Mouse (Mus musculus) heart, embryonic 14.5 days (tissue): ENCODE data around the gene Pgf. TPM values are rescaled to one million over a fixed set of nuclear protein-coding genes. Genes with fewer than 3 reads are reported as not detected.

Source experiments
- ATAC-seq: fragments of 200-750 bp; cut with Nextera tagmentation; 2 replicates; pipeline ENCODE4 v1.8.0; 2017; ENCODE audit warnings: low read depth, moderate TSS enrichment; ENCODE audit not compliant: insufficient number of reproducible peaks, insufficient read depth, low FRiP score
- H3K27ac ChIP-seq, 2 experiments: fragments of 200-500 bp in 1 of 2; fragments of 300-500 bp in 1 of 2; sonication (generic) in 1 of 2; replicated peaks in 1 of 2; 2 replicates each; pipeline ENCODE4 v1.5.1; 2012 to 2014; ENCODE audit warnings: low read depth in 2 of 2, low read length in 2 of 2, control low read depth in 1 of 2, mild to moderate bottlenecking in 1 of 2, mixed read lengths in 1 of 2; ENCODE audit not compliant: control insufficient read depth in 1 of 2, insufficient read depth in 1 of 2
- H3K27me3 ChIP-seq: fragments of 300-500 bp; sonication (generic); 2 replicates; pipeline ENCODE4 v1.6.1; 2014; ENCODE audit warnings: mild to moderate bottlenecking, low read length, control low read depth; ENCODE audit not compliant: control insufficient read depth, insufficient read depth
- H3K36me3 ChIP-seq: fragments of 300-500 bp; sonication (generic); 2 replicates; pipeline ENCODE4 v1.6.1; 2014; ENCODE audit warnings: mild to moderate bottlenecking, control low read depth, low read length, mixed read lengths; ENCODE audit not compliant: control insufficient read depth, insufficient read depth
- H3K4me1 ChIP-seq, 2 experiments: fragments of 200-500 bp in 1 of 2; fragments of 300-500 bp in 1 of 2; sonication (generic) in 1 of 2; 2 replicates each; pipeline ENCODE4 v1.6.1; 2012 to 2014; ENCODE audit warnings: low read length in 2 of 2, control low read depth in 1 of 2, mixed read lengths in 1 of 2; ENCODE audit not compliant: control insufficient read depth in 2 of 2, insufficient read depth in 2 of 2
- H3K4me2 ChIP-seq: fragments of 300-500 bp; sonication (generic); 2 replicates; pipeline ENCODE4 v1.6.1; 2014; ENCODE audit warnings: mild to moderate bottlenecking, low read length
- H3K4me3 ChIP-seq, 2 experiments: fragments of 200-500 bp in 1 of 2; fragments of 300-500 bp in 1 of 2; sonication (generic) in 1 of 2; 2 replicates each; pipeline ENCODE4 v1.5.1; 2012 to 2014; ENCODE audit warnings: low read length in 2 of 2, mild to moderate bottlenecking in 2 of 2, control low read depth in 1 of 2, low read depth in 1 of 2, moderate library complexity in 1 of 2; ENCODE audit not compliant: control insufficient read depth in 1 of 2, insufficient read depth in 1 of 2
- H3K9ac ChIP-seq: fragments of 300-500 bp; sonication (generic); 2 replicates; pipeline ENCODE4 v1.6.1; 2014; ENCODE audit warnings: mild to moderate bottlenecking, low read length
- H3K9me3 ChIP-seq: fragments of 300-500 bp; sonication (generic); 2 replicates; pipeline ENCODE4 v1.6.1; 2016; ENCODE audit warnings: low read length, control low read depth; ENCODE audit not compliant: control insufficient read depth
- WGBS: fragments of 180-500 bp; shearing (Covaris S2); extraction: QIAGEN DNeasy Blood & Tissue Kit; methylation state at CpG from one replicate; pipeline ENCODE4 v1.1.7; 2014; 5-methylcytosine and 5-hydroxymethylcytosine counted together
- polyA plus RNA-seq: library from polyadenylated mRNA; unstranded; fragments of >200 nt; fragmentation: Nextera tagmentation; extraction: Ambion mirVana; gene quantifications from 2 replicates; pipeline ENCODE4 v1.2.1, GENCODE M21; 2014

Gene Pgf
- polyA plus RNA-seq, 1 experiment from 2014 or later, result 10.6 TPM

- Histone ChIP-seq H3K4me2 (peak overlapping the region; percentile 35), H3K9ac (no peak overlapping the region), H3K4me1 (peaks cover 26 to 29% of the 10 kb centered on the region in 2 experiments), H3K27me3 (peaks cover 13% of the 10 kb centered on the region), H3K27ac (no peak overlapping the region), H3K9me3 (no peaks in the 10 kb centered on the region), H3K36me3 (no peaks in the 10 kb centered on the region), H3K4me3 (no peak overlapping the region)
- WGBS, result 25% methylated on average over 17 of the region's 17 CpGs
- no peak for ATAC-seq
Measured at GRCm38 (mm10) chr12:85181475-85182344, 4.1 kb upstream of the Pgf start.

- Histone ChIP-seq H3K27ac (no peak overlapping the region), H3K4me3 (no peak overlapping the region), H3K36me3 (no peaks in the 10 kb centered on the region), H3K9me3 (no peaks in the 10 kb centered on the region), H3K27me3 (peaks cover 13% of the 10 kb centered on the region), H3K4me2 (no peak overlapping the region), H3K4me1 (peaks cover 42 to 48% of the 10 kb centered on the region in 2 experiments), H3K9ac (no peak overlapping the region)
- no peak for ATAC-seq
- 80% methylated on average over 2 of the region's 2 CpGs for WGBS
Measured at GRCm38 (mm10) chr12:85178294-85178693, 704 bp upstream of the Pgf start.

GRCm38 (mm10) chr12:85176846-85177523 is 605 bp downstream of the Pgf start:
- Histone ChIP-seq H3K4me1 (peaks cover 50 to 52% of the 10 kb centered on the region in 2 experiments), H3K36me3 (no peaks in the 10 kb centered on the region), H3K9me3 (no peaks in the 10 kb centered on the region), H3K27me3 (peaks cover 8% of the 10 kb centered on the region), H3K9ac (peak overlapping the region; percentile 50), H3K4me3 (peak overlapping the region; percentile 42 to 43), H3K27ac (no peak overlapping the region), H3K4me2 (peak overlapping the region; percentile 72)
- WGBS, result 4% methylated on average over 32 of the region's 32 CpGs
- peak; percentile 41 for ATAC-seq

- Histone ChIP-seq H3K9ac (peak overlapping the region; percentile 50), H3K27ac (peak overlapping the region; percentile 38 to 53; a peak in 3 of 4 replicates), H3K9me3 (no peaks in the 10 kb centered on the region), H3K4me3 (peak overlapping the region; percentile 42 to 43), H3K36me3 (0 out of 2 replicates have a peak, but pooled peaks cover 2% of the 10 kb centered on the region), H3K4me2 (peak overlapping the region; percentile 72), H3K4me1 (peaks cover 44 to 45% of the 10 kb centered on the region in 2 experiments), H3K27me3 (peaks cover 8% of the 10 kb centered on the region; the same call in 1 of the 2 replicates)
- ATAC-seq, result peak; percentile 64
- WGBS, result 8% methylated on average over 11 of the region's 11 CpGs
Measured at GRCm38 (mm10) chr12:85175926-85176845, 1.4 kb downstream of the Pgf start.

GRCm38 (mm10) chr12:85175087-85175675 is 2.4 kb downstream of the Pgf start:
- WGBS, result 31% methylated on average over 16 of the region's 16 CpGs
- Histone ChIP-seq H3K9ac (peak overlapping the region; percentile 50), H3K27ac (peak overlapping the region in 1 of 2 experiments; percentile 53; a peak in 2 of 4 replicates), H3K36me3 (0 out of 2 replicates have a peak, but pooled peaks cover 2% of the 10 kb centered on the region), H3K9me3 (no peaks in the 10 kb centered on the region), H3K4me3 (peak overlapping the region; percentile 42 to 43), H3K4me1 (peaks cover 43 to 51% of the 10 kb centered on the region in 2 experiments), H3K27me3 (peaks cover 4% of the 10 kb centered on the region; the same call in 1 of the 2 replicates), H3K4me2 (peak overlapping the region; percentile 72)
- 0 out of 2 replicates have a peak, but pooled peaks have one; percentile 13 for ATAC-seq

GRCm38 (mm10) chr12:85174016-85174415 is 3.6 kb downstream of the Pgf start:
- no peak overlapping the region for H3K4me3 ChIP-seq
- H3K4me1 ChIP-seq, result peaks cover 46 to 54% of the 10 kb centered on the region in 2 experiments
- WGBS, result 67% methylated on average over 7 of the region's 7 CpGs
- no peak overlapping the region for H3K4me2 ChIP-seq
- H3K27ac ChIP-seq, result no peak overlapping the region
- 0 out of 2 replicates have a peak, but pooled peaks cover 2% of the 10 kb centered on the region for H3K36me3 ChIP-seq
- H3K27me3 ChIP-seq, result no peaks in the 10 kb centered on the region
- no peak for ATAC-seq
- peak overlapping the region; percentile 9; the same call in 1 of the 2 replicates for H3K9ac ChIP-seq
- no peaks in the 10 kb centered on the region for H3K9me3 ChIP-seq
